Mouse (Mus musculus): ENCODE data around the gene Zfp329. TPM values are rescaled to one million over a fixed set of nuclear protein-coding genes. Genes with fewer than 3 reads are reported as not detected.
"Not testable (repeated sequence)": the region's sequence is repeated elsewhere in the genome, so short reads cannot be mapped to it uniquely, and the experiment has no call there.

The Zfp329 gene
- polyA plus RNA-seq, 1 experiment, result 3.0 TPM

GRCm38 (mm10) chr7:12802866-12803726 lies 15.6 kb downstream of the Zfp329 start, which contains the start of gene Zscan18:
Gene Zscan18 (minus strand): TSS chr7:12803635.
- Histone ChIP-seq H3K27me3 (ENCODE audit: control insufficient read depth, insufficient read depth, low read length) (no peaks in the 10 kb centered on the region), H3K27ac (ENCODE audit: control insufficient read depth, insufficient read depth, low read depth, low read length) (peak within 1 kb of the TSS; percentile 69)
- no peak for TF ChIP-seq CTCF (IDR thresholded peaks at IDR 0.05; ENCODE audit: control insufficient read depth, insufficient read depth, insufficient replicate concordance, low read depth, low read length)

DNA sequence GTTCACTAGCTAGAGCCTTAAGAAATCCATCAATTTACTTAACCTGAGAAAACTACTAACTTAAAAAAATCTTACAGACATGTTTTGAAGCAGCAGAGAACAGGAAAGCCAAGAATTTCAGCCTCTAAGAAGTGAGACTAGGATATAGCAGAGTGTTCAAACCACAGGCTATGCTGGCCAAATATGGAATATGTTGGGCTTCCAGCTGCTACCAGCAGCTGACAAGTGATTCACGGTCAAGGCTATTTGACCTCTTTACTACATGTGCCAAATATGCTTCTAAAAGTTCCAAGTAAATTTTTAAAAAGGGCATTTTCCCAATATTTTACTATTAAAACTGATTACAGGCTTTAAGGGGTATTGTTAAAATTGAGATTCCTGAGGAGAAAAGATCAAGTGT lies 19.1 kb downstream of the Zfp329 start:
- Histone ChIP-seq H3K27ac (ENCODE audit: control insufficient read depth, insufficient read depth, low read depth, low read length) (no peak overlapping the region), H3K4me3 (ENCODE audit: control insufficient read depth, low read depth, low read length) (no peak overlapping the region), H3K4me1 (ENCODE audit: control insufficient read depth, insufficient read depth, low read length) (peaks cover 9% of the 10 kb centered on the region), H3K27me3 (ENCODE audit: control insufficient read depth, insufficient read depth, low read length) (no peaks in the 10 kb centered on the region), H3K36me3 (ENCODE audit: control insufficient read depth, insufficient read depth, low read length) (no peaks in the 10 kb centered on the region)
- TF ChIP-seq CTCF (IDR thresholded peaks at IDR 0.05; ENCODE audit: control insufficient read depth, insufficient read depth, insufficient replicate concordance, low read depth, low read length), result no peak
- no peak for TF ChIP-seq POLR2A (IDR thresholded peaks at IDR 0.05; ENCODE audit: control insufficient read depth, low read depth, low read length)

More at GRCm38 (mm10) chr7:12802866-12803726, 15.6 kb downstream of the Zfp329 start, which contains the start of gene Zscan18:
- Histone ChIP-seq H3K36me3 (ENCODE audit: control insufficient read depth, insufficient read depth, low read length) (no peaks in the 10 kb centered on the region), H3K4me1 (ENCODE audit: control insufficient read depth, insufficient read depth, low read length) (peaks cover 6% of the 10 kb centered on the region), H3K4me3 (ENCODE audit: control insufficient read depth, low read depth, low read length) (peak within 1 kb of the TSS; percentile 88)

DNA sequence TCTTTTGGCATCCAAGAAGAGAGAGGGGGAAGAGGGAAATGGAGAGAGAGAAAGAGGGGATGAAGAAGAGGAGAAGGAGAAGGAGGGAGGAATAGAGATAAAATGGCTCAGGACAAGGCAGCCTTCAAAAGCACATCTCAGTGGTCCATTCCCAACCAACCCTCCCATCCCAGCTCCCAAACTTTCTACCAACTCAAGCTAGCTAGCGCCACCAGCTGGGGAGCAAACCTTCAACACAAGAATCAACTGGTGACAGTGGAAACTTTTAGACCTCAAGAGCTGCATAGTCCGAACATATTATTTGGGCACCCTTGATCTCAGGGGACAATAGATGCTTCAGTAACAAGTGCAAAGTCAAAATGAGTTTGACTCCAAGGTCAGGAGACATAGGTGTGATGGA lies 20.7 kb downstream of the Zfp329 start:
- peaks cover 9% of the 10 kb centered on the region for H3K4me1 ChIP-seq (ENCODE audit: control insufficient read depth, insufficient read depth, low read length)
- no peak for TF ChIP-seq POLR2A (IDR thresholded peaks at IDR 0.05; ENCODE audit: control insufficient read depth, low read depth, low read length)
- TF ChIP-seq CTCF (IDR thresholded peaks at IDR 0.05; ENCODE audit: control insufficient read depth, insufficient read depth, insufficient replicate concordance, low read depth, low read length), result no peak
- no peaks in the 10 kb centered on the region for H3K27me3 ChIP-seq (ENCODE audit: control insufficient read depth, insufficient read depth, low read length)
- no peak overlapping the region for H3K4me3 ChIP-seq (ENCODE audit: control insufficient read depth, low read depth, low read length)
- no peaks in the 10 kb centered on the region for H3K36me3 ChIP-seq (ENCODE audit: control insufficient read depth, insufficient read depth, low read length)
- no peak overlapping the region for H3K27ac ChIP-seq (ENCODE audit: control insufficient read depth, insufficient read depth, low read depth, low read length)

- not testable (repeated sequence) for H3K27me3 ChIP-seq (ENCODE audit: control insufficient read depth, insufficient read depth, low read length); H3K36me3 ChIP-seq (ENCODE audit: control insufficient read depth, insufficient read depth, low read length); H3K27ac ChIP-seq (ENCODE audit: control insufficient read depth, insufficient read depth, low read depth, low read length); H3K4me1 ChIP-seq (ENCODE audit: control insufficient read depth, insufficient read depth, low read length)
- H3K4me3 ChIP-seq (ENCODE audit: control insufficient read depth, low read depth, low read length), result peak overlapping the region; percentile 56
Measured at GRCm38 (mm10) chr7:12792624-12793023, 26.0 kb downstream of the Zfp329 start.

DNA sequence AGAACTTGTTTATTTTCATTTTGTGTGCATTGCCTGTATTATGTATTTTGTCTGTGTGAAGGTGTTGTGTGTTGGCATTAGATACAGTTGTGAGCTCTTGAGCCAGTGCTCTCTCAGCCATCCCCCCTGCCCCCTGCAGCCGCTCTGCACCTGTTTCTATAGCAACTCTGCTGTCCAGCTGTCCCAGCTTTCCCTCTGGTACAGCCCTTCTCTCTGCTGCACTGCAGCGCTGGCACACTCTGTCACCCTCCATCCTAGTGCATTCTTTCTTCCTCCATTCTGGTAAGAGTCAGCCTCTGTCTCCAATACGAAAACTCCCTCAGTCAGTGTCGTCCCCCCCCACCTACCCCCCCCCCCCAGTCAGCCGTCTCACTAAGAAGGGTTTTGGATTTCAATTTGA lies 30.6 kb downstream of the Zfp329 start:
- Histone ChIP-seq H3K36me3 (ENCODE audit: control insufficient read depth, insufficient read depth, low read length) (no peaks in the 10 kb centered on the region), H3K4me1 (ENCODE audit: control insufficient read depth, insufficient read depth, low read length) (no peaks in the 10 kb centered on the region), H3K4me3 (ENCODE audit: control insufficient read depth, low read depth, low read length) (no peak overlapping the region), H3K27ac (ENCODE audit: control insufficient read depth, insufficient read depth, low read depth, low read length) (no peak overlapping the region), H3K27me3 (ENCODE audit: control insufficient read depth, insufficient read depth, low read length) (no peaks in the 10 kb centered on the region)
- TF ChIP-seq CTCF (IDR thresholded peaks at IDR 0.05; ENCODE audit: control insufficient read depth, insufficient read depth, insufficient replicate concordance, low read depth, low read length), result no peak
- TF ChIP-seq POLR2A (IDR thresholded peaks at IDR 0.05; ENCODE audit: control insufficient read depth, low read depth, low read length), result no peak

- H3K4me3 ChIP-seq (ENCODE audit: control insufficient read depth, low read depth, low read length), result no peak overlapping the region
- no peaks in the 10 kb centered on the region for H3K36me3 ChIP-seq (ENCODE audit: control insufficient read depth, insufficient read depth, low read length)
- H3K27ac ChIP-seq (ENCODE audit: control insufficient read depth, insufficient read depth, low read depth, low read length), result no peak overlapping the region
- TF ChIP-seq CTCF (IDR thresholded peaks at IDR 0.05; ENCODE audit: control insufficient read depth, insufficient read depth, insufficient replicate concordance, low read depth, low read length) (no peak), POLR2A (IDR thresholded peaks at IDR 0.05; ENCODE audit: control insufficient read depth, low read depth, low read length) (no peak)
- H3K27me3 ChIP-seq (ENCODE audit: control insufficient read depth, insufficient read depth, low read length), result no peaks in the 10 kb centered on the region
- H3K4me1 ChIP-seq (ENCODE audit: control insufficient read depth, insufficient read depth, low read length), result no peaks in the 10 kb centered on the region
Measured at GRCm38 (mm10) chr7:12787333-12787732, 31.3 kb downstream of the Zfp329 start.

- Histone ChIP-seq H3K4me1 (ENCODE audit: control insufficient read depth, insufficient read depth, low read length) (peaks cover 10% of the 10 kb centered on the region), H3K27ac (ENCODE audit: control insufficient read depth, insufficient read depth, low read depth, low read length) (peak overlapping the region; percentile 62), H3K27me3 (ENCODE audit: control insufficient read depth, insufficient read depth, low read length) (no peaks in the 10 kb centered on the region), H3K4me3 (ENCODE audit: control insufficient read depth, low read depth, low read length) (peak overlapping the region; percentile 89), H3K36me3 (ENCODE audit: control insufficient read depth, insufficient read depth, low read length) (no peaks in the 10 kb centered on the region)
- TF ChIP-seq POLR2A (IDR thresholded peaks at IDR 0.05; ENCODE audit: control insufficient read depth, low read depth, low read length), result no peak; the same call in 1 of the 2 replicates
- TF ChIP-seq CTCF (IDR thresholded peaks at IDR 0.05; ENCODE audit: control insufficient read depth, insufficient read depth, insufficient replicate concordance, low read depth, low read length), result no peak
Measured at GRCm38 (mm10) chr7:12780151-12780830, 38.4 kb downstream of the Zfp329 start.
